Mouse (Mus musculus): ENCODE data around the gene Ccdc125.

Ccdc125 gene

DNA sequence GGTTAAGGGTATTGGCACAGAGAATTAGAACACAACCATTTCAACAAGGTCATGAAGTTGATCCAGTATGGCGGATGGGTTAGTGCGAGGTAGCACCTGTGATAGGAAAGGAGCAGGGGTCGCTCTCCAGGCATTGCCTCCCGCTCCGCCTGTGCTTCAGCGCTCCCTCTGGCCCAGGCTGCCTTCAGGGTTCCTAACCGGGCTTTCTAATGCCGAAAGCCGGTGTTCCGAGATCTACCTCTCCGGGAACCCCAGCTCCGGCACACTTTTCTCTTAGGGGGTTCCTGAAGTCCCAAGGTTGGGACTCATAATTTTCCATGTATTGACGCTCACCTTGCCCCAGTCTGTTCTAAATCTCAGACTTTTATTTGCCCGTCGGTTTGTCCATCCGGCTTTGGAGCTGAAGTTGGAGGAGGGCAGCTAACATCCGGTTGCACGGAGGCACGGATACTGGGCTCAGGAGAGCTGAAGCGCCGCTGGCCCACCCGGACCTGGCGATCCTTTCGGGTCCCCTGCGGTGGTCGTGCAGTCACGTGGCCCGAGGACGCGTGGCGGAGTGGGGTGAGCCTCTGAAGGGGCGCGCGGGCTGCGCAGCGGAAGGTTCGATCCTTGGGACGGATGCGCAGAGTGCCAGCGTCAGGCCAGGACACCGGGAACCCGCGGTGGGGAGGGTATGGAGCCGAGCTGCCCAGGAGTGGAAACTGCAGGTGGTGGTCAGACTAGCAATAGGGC, at the start of gene Ccdc125:
TSS of gene Ccdc125 (plus strand) at position 427 of the 732 bp plus-strand sequence.
- in situ Hi-C loops (cut with MboI; ENCODE audit: unreplicated experiment in 2 of 2): no loop called here

DNA sequence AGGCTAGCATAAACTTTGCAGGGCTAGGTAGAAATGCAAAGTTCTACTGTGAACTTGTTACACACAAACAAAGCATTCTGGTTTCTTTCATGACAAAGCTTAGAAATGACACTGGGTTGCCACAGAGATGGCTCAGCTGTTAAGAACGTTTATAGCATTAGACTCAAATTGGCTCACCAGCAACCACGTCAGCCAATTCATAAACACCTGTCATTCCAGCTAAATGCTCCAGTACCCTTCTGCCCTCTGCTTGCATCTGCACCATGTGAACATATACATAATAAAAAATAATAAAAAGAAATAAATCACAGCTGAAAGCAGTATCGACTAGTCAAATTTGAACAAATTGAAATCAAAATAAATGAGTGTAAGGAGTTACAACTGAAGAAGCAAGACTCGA, 47.3 kb upstream of the Ccdc125 start:
- in situ Hi-C loops (cut with MboI; ENCODE audit: unreplicated experiment in 2 of 2): loop anchor here in 1 of 2 experiments (25.0 kb wide), 1 partner anchor 785 kb away; no protein-coding TSS in a partner anchor

DNA sequence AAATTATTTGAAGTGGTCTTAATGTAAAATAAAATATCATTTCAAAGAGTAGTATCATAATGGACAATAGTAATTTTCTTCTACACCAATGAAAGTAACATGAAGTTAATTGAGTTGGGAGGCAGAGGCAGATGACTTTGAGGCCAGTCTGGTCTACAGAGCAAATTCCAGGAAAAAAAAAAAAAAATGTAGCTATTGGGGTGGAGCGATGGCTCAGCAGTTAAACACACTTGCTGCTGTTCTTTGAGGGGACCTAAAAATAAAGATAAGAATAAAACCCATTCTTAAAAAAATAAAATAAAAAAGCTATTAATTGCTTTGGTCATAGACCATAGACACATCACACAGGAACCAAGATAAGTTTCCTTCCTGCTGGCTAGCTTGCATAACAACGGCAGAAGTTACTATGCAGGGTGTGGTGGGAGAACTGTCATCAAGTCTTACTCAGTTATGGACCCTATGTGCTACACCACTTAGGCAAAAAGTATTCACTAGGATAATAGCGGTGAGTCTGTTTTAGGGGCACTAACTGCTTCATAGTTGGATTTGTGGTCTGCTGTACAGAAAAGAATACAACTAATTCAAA, 35.3 kb upstream of the Ccdc125 start:
- in situ Hi-C loops (cut with MboI; ENCODE audit: unreplicated experiment in 2 of 2): loop anchor here (5.0 to 25.0 kb wide), 4 partner anchors 149 to 1782 kb away; no protein-coding TSS in a partner anchor

DNA sequence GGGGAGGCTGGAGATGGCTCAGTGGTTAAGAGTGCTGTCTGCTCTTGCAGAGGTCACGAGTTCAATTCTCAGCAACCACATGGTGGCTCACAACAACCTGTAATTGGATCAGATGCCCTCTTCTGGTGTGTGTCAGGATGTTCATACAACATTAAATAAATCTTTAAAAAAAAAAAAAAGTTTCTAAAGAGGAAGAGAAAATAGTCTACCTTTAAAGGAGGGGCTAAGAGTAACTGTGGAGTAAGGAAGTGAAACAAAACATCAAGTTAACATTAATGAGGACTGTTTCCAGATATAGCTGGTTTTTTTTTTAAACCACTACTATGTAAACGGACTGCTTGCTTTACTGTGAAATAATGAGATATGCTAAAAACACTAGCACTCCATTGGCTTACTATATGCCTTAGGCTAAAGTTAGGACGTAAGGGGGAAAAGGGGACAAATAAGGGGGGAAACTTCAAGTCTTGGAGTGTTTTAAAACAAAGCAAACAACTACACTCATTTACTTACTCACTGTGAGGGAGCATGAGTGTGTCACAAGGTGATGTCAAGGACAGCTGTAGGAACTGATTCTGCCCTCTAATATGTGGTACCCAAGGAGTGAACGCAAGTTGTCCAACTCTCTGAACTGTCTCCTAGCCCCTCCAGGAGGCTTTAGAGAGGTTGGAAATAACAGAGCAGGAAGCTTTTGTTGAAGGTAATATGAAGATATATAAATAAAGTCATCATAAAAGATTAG, 26.9 kb upstream of the Ccdc125 start:
- in situ Hi-C loops (cut with MboI; ENCODE audit: unreplicated experiment in 2 of 2): loop anchor here (25.0 kb wide), 1 partner anchor 1280 kb away; no protein-coding TSS in a partner anchor

DNA sequence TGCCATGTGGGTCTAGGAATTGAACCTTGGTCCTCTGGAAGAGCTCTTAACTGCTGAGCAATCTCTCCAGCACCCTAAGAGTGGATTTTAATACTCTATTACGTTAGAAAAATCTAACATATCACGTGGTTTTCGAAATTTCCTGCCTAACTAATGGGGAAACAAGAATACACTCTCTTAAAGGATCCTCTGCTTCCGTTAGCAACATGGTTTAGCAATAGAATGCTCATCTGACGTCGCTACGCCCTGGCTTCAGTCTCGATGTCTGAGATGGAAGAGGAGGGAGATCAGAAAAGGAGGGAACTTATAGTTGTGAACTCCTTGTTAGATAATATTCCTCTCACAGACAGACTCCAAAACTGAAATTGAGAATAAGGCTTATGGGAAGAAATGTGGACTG, 21.3 kb upstream of the Ccdc125 start:
- in situ Hi-C loops (cut with MboI; ENCODE audit: unreplicated experiment in 2 of 2): loop anchor here (25.0 kb wide), 1 partner anchor 1286 kb away; no protein-coding TSS in a partner anchor

DNA sequence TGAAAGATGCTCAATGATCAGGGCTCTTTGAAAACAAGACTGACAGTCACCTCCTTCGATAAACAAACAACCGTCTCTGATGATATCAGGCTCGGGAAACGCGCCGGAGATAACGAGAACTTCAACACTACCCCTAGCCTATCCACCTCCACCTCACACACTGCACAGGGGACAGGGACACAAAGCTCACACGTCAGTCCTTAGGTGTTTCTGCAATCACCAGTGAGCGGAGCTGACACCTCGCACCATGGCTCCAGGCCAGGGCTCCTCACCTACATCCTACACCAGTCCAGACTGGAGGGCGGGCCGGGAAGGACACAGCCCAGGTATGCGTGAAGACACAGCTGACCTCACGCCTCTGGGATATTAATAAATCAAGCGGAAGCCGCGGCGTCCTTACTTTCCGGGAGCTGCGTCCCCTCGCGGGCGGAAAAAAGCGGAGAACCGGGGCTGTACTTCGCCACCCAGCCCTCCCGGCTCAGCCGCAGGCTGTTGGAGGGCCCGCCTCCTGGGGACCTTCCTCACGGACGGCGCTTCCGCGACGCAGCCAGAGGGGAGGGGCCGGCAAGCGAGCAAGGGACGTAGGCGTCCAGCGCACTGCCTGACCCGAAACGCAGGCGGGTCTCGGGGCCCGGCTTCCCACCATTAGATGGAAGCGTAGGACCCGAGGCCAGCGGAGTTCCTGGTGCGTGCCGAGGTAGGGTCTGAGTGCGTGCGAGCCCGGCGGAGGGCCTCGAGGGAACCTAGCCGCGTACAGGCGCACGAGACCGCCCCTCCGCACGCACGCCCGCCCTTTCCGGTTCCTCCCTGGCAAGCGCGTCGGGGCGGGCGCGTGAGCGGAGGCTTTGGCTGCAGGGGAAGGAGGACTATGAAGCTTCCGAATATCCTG, 18.7 kb upstream of the Ccdc125 start, which contains the start of the genes Ak6 and Rad17:
TSS of gene Ak6 (plus strand) at position 430 of the 889 bp plus-strand sequence.
TSS of gene Rad17 (minus strand) at position 502 of the 889 bp plus-strand sequence.
- in situ Hi-C loops (cut with MboI; ENCODE audit: unreplicated experiment in 2 of 2): loop anchor here (10.0 kb wide), 2 partner anchors 156 to 536 kb away; partner anchors contain the start of gene Gtf2h2 (in 1 of the 2)

DNA sequence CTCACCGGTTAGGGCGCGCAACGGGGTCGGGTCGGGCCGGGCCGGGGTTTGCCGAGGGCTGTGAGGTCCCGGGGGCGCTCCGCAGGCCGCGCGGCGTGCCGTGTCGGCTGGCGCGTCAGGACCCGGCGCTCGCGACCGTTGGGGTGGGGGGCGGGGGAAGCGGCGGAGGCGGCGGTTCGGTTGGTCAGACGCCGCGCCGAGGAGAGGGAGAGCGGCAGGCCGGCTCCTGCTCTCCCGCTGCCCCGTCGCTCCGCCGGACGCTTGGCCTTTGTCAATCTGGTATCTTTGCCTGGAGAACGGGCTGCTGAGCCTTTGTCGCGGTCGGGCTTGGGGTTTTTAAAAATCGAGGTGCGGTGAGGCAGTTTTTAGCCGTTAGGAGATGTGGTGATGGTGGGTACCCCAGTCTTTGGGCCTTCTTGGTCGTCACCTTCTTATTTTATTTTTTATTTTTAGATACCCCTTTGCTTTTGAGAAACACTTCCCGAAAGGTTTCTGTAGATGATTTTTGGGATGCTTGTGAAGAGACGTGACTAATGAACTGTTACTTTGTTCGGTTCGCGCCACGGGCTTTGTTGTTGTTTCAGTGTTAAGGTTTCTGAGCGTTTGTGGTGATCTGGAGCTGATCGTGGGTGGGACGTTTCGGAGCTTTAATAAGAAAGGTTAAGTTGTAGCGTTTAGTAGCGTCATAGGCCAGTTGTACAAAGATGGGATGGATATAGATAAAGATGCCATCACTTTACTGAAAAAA, 17.9 kb upstream of the Ccdc125 start, which contains the start of gene Taf9:
TSS of gene Taf9 (plus strand) at position 141 of the 748 bp plus-strand sequence.
- in situ Hi-C loops (cut with MboI; ENCODE audit: unreplicated experiment in 2 of 2): loop anchor here (10.0 kb wide), 2 partner anchors 157 to 537 kb away; partner anchors contain the start of gene Gtf2h2 (in 1 of the 2)

DNA sequence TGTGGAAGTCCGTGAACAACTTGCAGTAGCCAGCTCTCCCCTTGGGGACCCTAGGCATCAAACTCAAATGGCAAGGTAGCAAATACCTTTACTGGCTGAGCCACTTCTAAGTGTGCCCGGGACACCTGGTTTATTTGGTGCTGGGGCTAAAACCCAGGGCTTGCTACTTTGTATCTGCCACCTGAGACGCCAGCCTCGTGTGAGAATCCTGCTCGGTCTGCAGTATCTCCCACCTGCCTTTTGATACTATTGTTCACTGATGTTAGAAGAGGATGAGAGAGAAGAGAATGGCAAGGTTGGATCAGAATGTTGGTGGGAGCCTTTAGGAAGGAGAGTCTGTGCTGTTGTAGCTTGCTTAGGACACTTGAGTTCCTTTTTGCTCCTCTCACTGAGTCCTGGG, 11.4 kb upstream of the Ccdc125 start:
- in situ Hi-C loops (cut with MboI; ENCODE audit: unreplicated experiment in 2 of 2): loop anchor here (5.0 to 10.0 kb wide), 3 partner anchors 163 to 546 kb away; partner anchors contain the start of gene Gtf2h2 (in 1 of the 2)

DNA sequence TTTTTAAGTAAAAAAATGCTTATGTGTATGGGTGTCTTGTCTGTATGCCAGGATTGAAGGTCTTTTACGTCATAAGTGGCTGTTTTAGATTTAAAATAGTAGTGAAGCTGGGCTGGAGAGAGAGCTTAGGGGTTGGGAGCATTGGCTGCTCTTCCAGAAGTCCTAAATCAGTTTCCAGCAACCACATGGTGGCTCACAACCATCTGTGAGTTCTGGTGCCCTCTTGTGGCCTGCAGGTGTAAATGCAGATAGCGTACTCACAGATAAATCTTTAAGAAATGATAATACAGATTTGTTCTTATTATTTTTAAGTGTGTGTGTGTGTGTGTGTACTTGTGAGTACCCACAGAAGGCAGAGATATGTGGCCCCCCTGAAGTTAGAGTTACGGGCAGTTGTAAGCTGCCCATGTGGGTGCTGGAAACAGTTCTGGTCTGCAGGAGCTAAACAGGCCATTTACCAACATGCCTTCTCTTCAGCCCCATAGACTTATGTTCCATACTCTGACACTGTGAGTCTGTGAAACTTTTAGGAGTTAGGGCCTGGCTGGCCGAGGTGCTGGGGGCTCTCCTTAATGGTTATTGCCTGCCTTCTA, 9.6 kb upstream of the Ccdc125 start:
- in situ Hi-C loops (cut with MboI; ENCODE audit: unreplicated experiment in 2 of 2): loop anchor here (5.0 to 10.0 kb wide), 3 partner anchors 165 to 548 kb away; partner anchors contain the start of gene Gtf2h2 (in 1 of the 2)

DNA sequence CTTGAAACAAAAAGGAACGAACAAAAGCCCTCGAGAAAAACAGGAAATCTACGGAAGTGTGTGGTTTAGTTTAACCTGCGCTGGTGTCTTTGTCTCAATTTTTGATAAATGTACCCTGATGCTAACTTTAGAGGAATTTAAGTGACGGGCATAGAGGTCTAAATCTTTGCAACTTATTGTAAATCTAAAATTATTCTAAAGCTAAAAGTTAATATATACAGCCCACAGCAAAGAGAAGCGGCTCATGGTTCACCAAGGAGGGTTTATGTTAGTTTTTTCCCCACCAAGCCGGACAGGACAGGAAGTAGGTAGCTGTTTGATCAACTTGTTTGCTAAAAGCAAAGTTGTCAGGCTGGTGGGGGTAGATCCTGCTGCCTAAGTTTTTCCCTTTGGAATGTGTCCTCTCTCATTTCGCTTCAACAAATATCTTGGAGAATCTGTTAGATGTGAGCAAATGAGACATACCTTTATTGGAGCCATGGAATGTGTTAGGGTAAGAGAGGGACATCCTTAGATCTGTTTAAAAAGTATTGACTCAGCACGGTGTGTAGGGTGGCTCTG, 744 bp downstream of the Ccdc125 start:
- in situ Hi-C loops (cut with MboI; ENCODE audit: unreplicated experiment in 2 of 2): no loop called here

DNA sequence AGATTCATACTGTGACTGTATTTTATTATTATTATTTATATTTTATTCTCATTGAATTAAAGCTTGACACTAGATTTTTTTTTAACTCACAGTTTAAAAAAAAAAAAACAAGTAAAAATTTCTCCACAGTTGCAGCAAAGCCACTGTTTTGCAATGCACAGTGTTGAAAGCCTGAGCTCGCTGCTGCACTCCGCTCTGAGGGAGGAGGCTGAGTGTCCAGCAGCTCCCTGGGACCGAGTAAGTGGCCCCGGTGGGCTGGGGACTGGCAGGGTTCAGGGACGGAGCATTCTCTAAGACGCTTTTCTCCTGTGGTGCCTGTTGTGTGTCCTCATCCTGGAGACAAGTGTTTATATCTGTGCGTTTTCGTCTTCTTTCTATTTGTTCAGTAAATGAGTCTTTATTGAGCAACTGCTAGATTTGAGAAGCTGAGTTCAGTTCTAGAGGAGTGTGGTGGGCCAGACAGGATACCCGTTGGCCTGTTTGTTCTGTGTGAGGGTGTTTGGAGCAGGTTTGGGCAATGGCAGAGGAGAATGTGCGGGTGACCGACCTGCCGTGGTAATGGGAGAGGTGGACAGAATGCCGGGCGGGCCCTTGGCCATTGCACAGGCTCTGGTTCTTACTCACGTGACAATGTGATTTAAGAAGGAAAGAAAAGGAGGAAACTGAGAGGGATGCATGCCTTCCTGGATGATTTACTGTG, 6.6 kb downstream of the Ccdc125 start:
- in situ Hi-C loops (cut with MboI; ENCODE audit: unreplicated experiment in 2 of 2): loop anchor here (25.0 kb wide), 2 partner anchors 1036 to 1986 kb away; no protein-coding TSS in a partner anchor

DNA sequence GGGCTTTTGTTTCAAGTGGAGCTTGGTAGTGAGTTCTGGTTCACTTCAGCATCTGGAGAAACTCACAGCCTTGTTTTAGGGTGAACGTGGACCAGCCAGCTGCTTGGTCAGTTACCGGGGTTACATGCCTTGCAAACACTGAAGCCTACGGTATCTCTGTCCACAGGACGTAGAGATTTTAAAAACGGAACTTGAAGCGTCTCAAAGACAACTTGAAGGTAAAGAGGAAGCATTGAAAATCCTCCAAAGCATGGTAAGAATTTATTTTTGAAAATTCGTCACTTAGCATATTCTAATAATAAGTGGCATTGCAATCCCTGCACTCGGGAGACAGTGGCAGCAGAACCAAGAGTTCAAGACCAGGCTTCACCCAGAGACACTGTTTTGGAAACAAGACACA, 12.1 kb downstream of the Ccdc125 start:
- in situ Hi-C loops (cut with MboI; ENCODE audit: unreplicated experiment in 2 of 2): loop anchor here (25.0 kb wide), 2 partner anchors 1031 to 1981 kb away; no protein-coding TSS in a partner anchor

DNA sequence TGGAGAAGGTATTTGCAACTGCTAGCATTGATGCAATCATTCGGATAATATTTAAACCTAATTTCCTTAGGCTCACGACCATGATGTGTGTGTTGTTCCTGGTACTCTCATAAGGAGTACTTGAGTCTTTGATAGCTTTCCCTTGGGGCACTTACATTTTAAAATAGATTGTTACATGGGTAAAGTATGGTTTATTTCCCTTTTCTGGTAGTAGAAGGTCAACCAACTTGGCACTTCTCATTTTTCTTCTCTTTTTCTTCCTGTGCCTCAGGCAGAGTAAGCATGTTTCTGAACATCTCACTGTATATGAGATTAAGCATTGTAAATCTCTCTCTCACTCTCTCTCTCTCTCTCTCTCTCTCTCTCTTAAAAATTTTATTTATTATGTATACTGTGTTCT, 13.3 kb downstream of the Ccdc125 start:
- in situ Hi-C loops (cut with MboI; ENCODE audit: unreplicated experiment in 2 of 2): loop anchor here (25.0 kb wide), 2 partner anchors 1029 to 1979 kb away; no protein-coding TSS in a partner anchor

DNA sequence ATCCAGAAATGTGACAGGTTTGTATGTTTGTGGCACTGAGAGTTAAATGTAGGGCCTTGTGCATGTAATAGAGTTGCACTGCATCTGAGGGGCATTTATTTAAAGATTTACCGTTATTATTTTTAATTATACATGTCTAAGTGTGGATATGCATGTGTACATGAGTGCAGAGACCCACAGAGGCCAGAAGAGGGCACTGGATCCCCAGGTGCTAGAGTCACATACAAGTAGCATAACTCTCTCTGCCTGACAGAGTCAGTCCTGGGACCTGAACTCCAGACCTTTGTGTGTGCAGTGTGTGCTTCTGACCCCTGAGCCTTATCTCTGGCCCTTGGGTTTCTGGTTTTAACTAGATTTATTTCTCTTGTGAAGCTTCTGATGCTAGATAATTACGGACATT, 14.8 kb downstream of the Ccdc125 start:
- in situ Hi-C loops (cut with MboI; ENCODE audit: unreplicated experiment in 2 of 2): loop anchor here (25.0 kb wide), 2 partner anchors 1028 to 1978 kb away; no protein-coding TSS in a partner anchor

DNA sequence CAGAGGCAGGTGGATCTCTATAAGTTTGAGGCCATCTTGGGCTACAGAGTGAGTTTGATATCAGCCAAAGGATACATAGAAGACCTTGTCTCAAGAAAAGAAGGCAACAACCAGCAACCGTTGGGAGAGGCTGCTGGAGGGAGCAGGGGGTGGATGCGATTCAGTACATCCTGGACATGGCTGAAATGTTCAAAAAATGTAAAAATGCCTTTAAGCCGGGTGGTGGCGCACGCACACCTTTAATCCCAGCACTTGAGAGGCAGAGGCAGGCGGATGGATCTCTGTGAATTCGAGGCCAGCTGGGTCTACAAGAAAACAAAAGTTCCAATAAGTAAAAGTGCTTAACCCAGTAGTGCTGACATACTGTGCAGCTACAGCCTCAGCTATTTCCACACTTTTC, 18.0 kb downstream of the Ccdc125 start:
- in situ Hi-C loops (cut with MboI; ENCODE audit: unreplicated experiment in 2 of 2): loop anchor here (5.0 to 25.0 kb wide), 3 partner anchors 165 to 1975 kb away; no protein-coding TSS in a partner anchor

DNA sequence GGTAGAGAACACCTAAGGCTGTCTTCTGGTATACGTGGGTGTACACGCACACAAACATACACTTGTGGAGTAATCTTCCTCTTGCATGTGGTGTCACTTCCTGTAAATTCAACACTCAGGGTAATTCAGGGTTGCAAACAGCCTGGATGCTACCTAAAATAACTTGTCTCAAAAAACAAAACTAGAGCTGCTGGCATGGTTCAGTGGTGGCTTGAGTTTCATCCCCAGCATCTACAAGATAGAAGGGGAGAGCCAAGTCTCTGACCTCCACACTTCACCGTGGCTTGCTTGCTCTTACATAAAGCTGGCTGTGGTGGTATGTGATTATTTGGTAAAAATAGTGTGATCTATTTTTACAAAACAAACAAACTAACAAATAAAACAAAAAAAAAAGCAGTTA, 28.0 kb downstream of the Ccdc125 start:
- in situ Hi-C loops (cut with MboI; ENCODE audit: unreplicated experiment in 2 of 2): loop anchor here (25.0 kb wide), 2 partner anchors 1015 to 1965 kb away; no protein-coding TSS in a partner anchor

DNA sequence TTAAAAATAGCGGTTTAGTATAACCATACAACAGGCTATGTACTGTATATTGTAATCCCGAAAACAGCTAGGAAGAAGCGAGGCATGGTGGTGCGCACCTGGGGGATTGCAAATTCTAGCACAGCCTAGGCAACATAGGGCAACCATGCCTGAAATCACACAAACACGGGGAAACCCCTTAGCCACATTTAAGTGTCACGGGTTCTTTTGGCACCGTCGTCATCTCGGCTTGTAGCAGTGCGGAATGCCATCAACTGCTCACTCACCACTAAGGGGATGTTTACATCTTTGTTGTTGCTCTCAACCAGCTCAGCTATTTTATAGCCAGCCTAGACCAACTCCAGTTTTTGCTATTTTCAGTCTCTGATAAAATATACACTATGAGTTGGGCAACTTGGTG, 29.3 kb downstream of the Ccdc125 start:
- in situ Hi-C loops (cut with MboI; ENCODE audit: unreplicated experiment in 2 of 2): loop anchor here (25.0 kb wide), 2 partner anchors 1013 to 1963 kb away; no protein-coding TSS in a partner anchor
